ENCODE assay signal across 8 mouse cellular contexts in the genomic region with DNA sequence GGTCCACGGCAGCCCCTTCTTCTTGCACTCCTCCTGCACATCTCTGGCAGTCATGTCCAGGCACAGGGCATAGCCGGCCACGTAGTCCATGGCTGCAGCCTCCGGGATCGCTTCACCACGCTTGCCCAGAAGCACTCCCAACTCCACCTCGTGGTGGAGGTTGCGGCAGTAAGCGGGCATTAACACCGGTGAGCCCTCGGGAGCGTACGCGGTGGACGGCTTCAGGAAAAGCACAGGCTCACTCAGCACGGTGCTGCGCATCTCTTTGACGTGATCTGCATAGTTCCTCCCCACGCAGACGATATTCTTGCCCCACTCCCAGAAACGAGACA. TPM values are rescaled to one million over a fixed set of nuclear protein-coding genes. Genes with fewer than 3 reads are reported as not detected.
DNase-seq lines count a peak whose midpoint lies in the region; ATAC-seq lines count a peak whose summit lies in the region.

No protein-coding gene starts in this region.

- peaks cover 18% of the 10 kb centered on the region for H3K4me1 ChIP-seq in heart, embryonic 15.5 days (replicated peaks)
- peaks cover 17% of the 10 kb centered on the region for H3K4me1 ChIP-seq in forebrain, embryonic 16.5 days (replicated peaks; ENCODE audit: control insufficient read depth, insufficient read depth, low read length)

- H3K9me3 ChIP-seq in heart, embryonic 15.5 days (replicated peaks): no peaks in the 10 kb centered on the region
- no peaks in the 10 kb centered on the region for H3K9me3 ChIP-seq in forebrain, embryonic 16.5 days (ENCODE audit: control insufficient read depth, low read length)

- peak overlapping the region; percentile 60 for H3K4me3 ChIP-seq in heart, embryonic 15.5 days
- H3K4me3 ChIP-seq in forebrain, embryonic 16.5 days (replicated peaks; ENCODE audit: low read length): peak overlapping the region; percentile 62
- peak overlapping the region; percentile 90 for H3K4me3 ChIP-seq in macrophage (ENCODE audit: inconsistent target)

- peak overlapping the region; percentile 98 for H3K27ac ChIP-seq in heart, embryonic 15.5 days
- H3K27ac ChIP-seq in forebrain, embryonic 16.5 days (ENCODE audit: low read length): peak overlapping the region; percentile 78
- peak overlapping the region; percentile 80 for H3K27ac ChIP-seq in macrophage

- DNase-seq in heart, postnatal 36 days: no peak
- DNase-seq in MN1 (ENCODE audit: low spot score): peak; percentile 87
- no peak for DNase-seq in adrenal gland, adult 2 months
- no peak for DNase-seq in left cerebral cortex, adult 18-20 months (ENCODE audit: low spot score in 2 of 2)
- no peak for DNase-seq in layer of hippocampus, postnatal 14 days (ENCODE audit: low spot score in 2 of 2)

- H3K4me2 ChIP-seq in heart, embryonic 15.5 days: peak overlapping the region; percentile 86
- peak overlapping the region; percentile 72 for H3K4me2 ChIP-seq in forebrain, embryonic 16.5 days (ENCODE audit: low read length)

- H3K27me3 ChIP-seq in heart, embryonic 15.5 days: no peaks in the 10 kb centered on the region
- H3K27me3 ChIP-seq in forebrain, embryonic 16.5 days (replicated peaks; ENCODE audit: control insufficient read depth, insufficient read depth, low read length): 0 out of 2 replicates have a peak, but pooled peaks cover 4% of the 10 kb centered on the region

- peak; percentile 56 for ATAC-seq in heart, embryonic 15.5 days (replicated peaks; ENCODE audit: insufficient number of reproducible peaks, insufficient read depth, low FRiP score, low read depth)
- no peak for ATAC-seq in forebrain, embryonic 16.5 days

- H3K36me3 ChIP-seq in heart, embryonic 15.5 days: peaks cover 18% of the 10 kb centered on the region
- no peaks in the 10 kb centered on the region for H3K36me3 ChIP-seq in forebrain, embryonic 16.5 days (ENCODE audit: control insufficient read depth, insufficient read depth)
- H3K36me3 ChIP-seq in macrophage (ENCODE audit: inconsistent target): peaks cover 13% of the 10 kb centered on the region

- peaks cover 10% of the 10 kb centered on the region; the same call in 1 of the 2 replicates for H3K79me2 ChIP-seq in macrophage (ENCODE audit: inconsistent target)

- intact Hi-C loops in heart, postnatal 36 days (cut with DNase I): loop anchor here (2.0 to 5.0 kb wide), 2 partner anchors 37 to 88 kb away; partner anchors contain the start of genes Mapk8ip3, Nubp2 and Spsb3

- WGBS in heart, embryonic 15.5 days: under 1% methylated on average over 21 of the region's 21 CpGs
- WGBS in forebrain, embryonic 16.5 days: under 1% methylated on average over 21 of the region's 21 CpGs
- 0% methylated on average over 21 of the region's 21 CpGs for WGBS in macrophage (ENCODE audit: missing documents)

- peak overlapping the region; percentile 91 for H3K9ac ChIP-seq in heart, embryonic 15.5 days
- H3K9ac ChIP-seq in forebrain, embryonic 16.5 days (replicated peaks; ENCODE audit: low read depth, low read length): peak overlapping the region; percentile 74

RNA-seq across cellular contexts. Expression of gene Fahd1, which starts 0.5 kb away (rescaled TPM):
- 39.8 and 49.1 TPM in 2 replicates for polyA plus RNA-seq in heart, embryonic 15.5 days (2015; fragmentation: Nextera tagmentation; extraction: Ambion mirVana)
- 10 to 100 TPM; 72.0 to 76.5 TPM for total RNA-seq in heart, postnatal 36 days (2021)
- polyA plus RNA-seq in forebrain, embryonic 16.5 days (2015; fragmentation: Nextera tagmentation; extraction: Ambion mirVana): 14.4 and 17.8 TPM in 2 replicates
- 1 to 10 TPM in 12 of 26 experiments, under 1 TPM in 9, not detected in 5; 0.55 to 5.7 (median 1.3) TPM for total RNA-seq in macrophage (2018; cell fraction: chromatin; rRNA removed)
- 1 to 10 TPM; 1.3 to 7.8 (median 4.6) TPM for total RNA-seq in macrophage (2018; cell fraction: cytosol; rRNA removed)
- 10 to 100 TPM in 1 of 26 experiments, 1 to 10 TPM in 22, under 1 TPM in 3; 0.52 to 13.2 (median 1.7) TPM for total RNA-seq in macrophage (2018; cell fraction: nucleus; rRNA removed)
- 6.7 to 11.2 TPM (median 10.4 TPM) in 3 replicates for polyA plus RNA-seq in macrophage (2018)
- total RNA-seq in adrenal gland, adult 2 months (2021): 10 to 100 TPM; 25.4 to 43.4 TPM
- 11.7 and 16.6 TPM in 2 replicates for polyA plus RNA-seq in adrenal gland, adult 2 months (2012; rRNA removed)
- total RNA-seq in left cerebral cortex, adult 18-20 months (2021): 10 to 100 TPM; 17.6 to 21.5 TPM
- total RNA-seq in layer of hippocampus, postnatal 14 days (2021): 10 to 100 TPM; 18.1 to 18.2 TPM

RNA-seq across cellular contexts. Expression of gene Hagh, which starts 9.8 kb away (rescaled TPM):
- polyA plus RNA-seq in heart, embryonic 15.5 days (2015; fragmentation: Nextera tagmentation; extraction: Ambion mirVana): 56.7 TPM in 2 replicates
- 100 to 1,000 TPM; 102 to 104 TPM for total RNA-seq in heart, postnatal 36 days (2021)
- 40.2 and 50.1 TPM in 2 replicates for polyA plus RNA-seq in forebrain, embryonic 16.5 days (2015; fragmentation: Nextera tagmentation; extraction: Ambion mirVana)
- total RNA-seq in macrophage (2018; cell fraction: chromatin; rRNA removed): 10 to 100 TPM in 14 of 26 experiments, 1 to 10 TPM in 11, not detected in 1; 1.1 to 41.4 (median 14.0) TPM
- 10 to 100 TPM; 25.5 to 45.7 (median 35.0) TPM for total RNA-seq in macrophage (2018; cell fraction: cytosol; rRNA removed)
- 10 to 100 TPM in 16 of 26 experiments, 1 to 10 TPM in 10; 3.3 to 27.8 (median 12.3) TPM for total RNA-seq in macrophage (2018; cell fraction: nucleus; rRNA removed)
- 27.7 to 43.0 TPM (median 28.4 TPM) in 3 replicates for polyA plus RNA-seq in macrophage (2018)
- 100 to 1,000 TPM; 102 to 123 TPM for total RNA-seq in adrenal gland, adult 2 months (2021)
- polyA plus RNA-seq in adrenal gland, adult 2 months (2012; rRNA removed): 115 and 137 TPM in 2 replicates
- total RNA-seq in left cerebral cortex, adult 18-20 months (2021): 100 to 1,000 TPM; 136 to 146 TPM
- 100 to 1,000 TPM; 107 to 112 TPM for total RNA-seq in layer of hippocampus, postnatal 14 days (2021)

RNA-seq across cellular contexts. Expression of gene Igfals, which starts 16.1 kb away (rescaled TPM):
- 0.19 and 0.23 TPM in 2 replicates for polyA plus RNA-seq in heart, embryonic 15.5 days (2015; fragmentation: Nextera tagmentation; extraction: Ambion mirVana)
- total RNA-seq in heart, postnatal 36 days (2021): 1 to 10 TPM; 7.7 to 8.8 TPM
- polyA plus RNA-seq in forebrain, embryonic 16.5 days (2015; fragmentation: Nextera tagmentation; extraction: Ambion mirVana): 0.19 TPM in 1 of 2 replicates, not detected in the other
- total RNA-seq in macrophage (2018; cell fraction: chromatin; rRNA removed): not detected
- not detected for total RNA-seq in macrophage (2018; cell fraction: cytosol; rRNA removed)
- total RNA-seq in macrophage (2018; cell fraction: nucleus; rRNA removed): not detected
- not detected in 3 replicates for polyA plus RNA-seq in macrophage (2018)
- 1 to 10 TPM; 5.5 to 6.7 TPM for total RNA-seq in adrenal gland, adult 2 months (2021)
- 11.2 and 18.5 TPM in 2 replicates for polyA plus RNA-seq in adrenal gland, adult 2 months (2012; rRNA removed)
- total RNA-seq in left cerebral cortex, adult 18-20 months (2021): not detected
- not detected for total RNA-seq in layer of hippocampus, postnatal 14 days (2021)

RNA-seq across cellular contexts. Expression of gene Nubp2, which starts 36.5 kb away (rescaled TPM):
- 28.6 and 42.8 TPM in 2 replicates for polyA plus RNA-seq in heart, embryonic 15.5 days (2015; fragmentation: Nextera tagmentation; extraction: Ambion mirVana)
- 10 to 100 TPM; 20.0 to 22.4 TPM for total RNA-seq in heart, postnatal 36 days (2021)
- polyA plus RNA-seq in forebrain, embryonic 16.5 days (2015; fragmentation: Nextera tagmentation; extraction: Ambion mirVana): 66.8 and 71.1 TPM in 2 replicates
- 10 to 100 TPM in 21 of 26 experiments, 1 to 10 TPM in 5; 2.7 to 32.6 (median 19.8) TPM for total RNA-seq in macrophage (2018; cell fraction: chromatin; rRNA removed)
- 10 to 100 TPM; 28.9 to 58.5 (median 46.0) TPM for total RNA-seq in macrophage (2018; cell fraction: cytosol; rRNA removed)
- total RNA-seq in macrophage (2018; cell fraction: nucleus; rRNA removed): 10 to 100 TPM in 25 of 26 experiments, 1 to 10 TPM in 1; 7.8 to 41.3 (median 22.4) TPM
- polyA plus RNA-seq in macrophage (2018): 22.4 to 61.4 TPM (median 44.7 TPM) in 3 replicates
- total RNA-seq in adrenal gland, adult 2 months (2021): 10 to 100 TPM; 53.1 to 56.6 TPM
- polyA plus RNA-seq in adrenal gland, adult 2 months (2012; rRNA removed): 38.5 and 55.9 TPM in 2 replicates
- 10 to 100 TPM; 30.4 to 31.0 TPM for total RNA-seq in left cerebral cortex, adult 18-20 months (2021)
- total RNA-seq in layer of hippocampus, postnatal 14 days (2021): 10 to 100 TPM; 37.7 to 43.4 TPM

RNA-seq across cellular contexts. Expression of gene Spsb3, which starts 36.7 kb away (rescaled TPM):
- 22.7 and 30.6 TPM in 2 replicates for polyA plus RNA-seq in heart, embryonic 15.5 days (2015; fragmentation: Nextera tagmentation; extraction: Ambion mirVana)
- total RNA-seq in heart, postnatal 36 days (2021): 10 to 100 TPM; 26.3 to 28.0 TPM
- polyA plus RNA-seq in forebrain, embryonic 16.5 days (2015; fragmentation: Nextera tagmentation; extraction: Ambion mirVana): 82.1 and 86.8 TPM in 2 replicates
- 10 to 100 TPM in 21 of 26 experiments, 1 to 10 TPM in 5; 6.9 to 30.1 (median 17.5) TPM for total RNA-seq in macrophage (2018; cell fraction: chromatin; rRNA removed)
- 10 to 100 TPM in 25 of 26 experiments, 1 to 10 TPM in 1; 9.7 to 18.3 (median 15.0) TPM for total RNA-seq in macrophage (2018; cell fraction: cytosol; rRNA removed)
- total RNA-seq in macrophage (2018; cell fraction: nucleus; rRNA removed): 10 to 100 TPM in 24 of 26 experiments, 1 to 10 TPM in 2; 8.9 to 28.0 (median 17.7) TPM
- 17.0 to 23.2 TPM (median 18.9 TPM) in 3 replicates for polyA plus RNA-seq in macrophage (2018)
- 10 to 100 TPM; 30.8 to 33.1 TPM for total RNA-seq in adrenal gland, adult 2 months (2021)
- 144 and 179 TPM in 2 replicates for polyA plus RNA-seq in adrenal gland, adult 2 months (2012; rRNA removed)
- total RNA-seq in left cerebral cortex, adult 18-20 months (2021): 10 to 100 TPM; 60.3 to 60.7 TPM
- 10 to 100 TPM; 40.9 to 41.2 TPM for total RNA-seq in layer of hippocampus, postnatal 14 days (2021)

Comparison
In these comparisons a context has a peak if more than half of its experiments do, and no peak if none do; other contexts are left out.
1. RNA of gene Igfals, which starts 16.1 kb away (total RNA-seq): 7.7 to 8.8 TPM in heart, postnatal 36 days and 5.5 to 6.7 TPM in adrenal gland, adult 2 months; not detected in left cerebral cortex, adult 18-20 months and not detected in layer of hippocampus, postnatal 14 days; every median in the first group is over 4 times any median in the second.
2. Peak in every context shown above with its lines, with median percentiles within 50 percentile points of each other: H3K27ac ChIP-seq and H3K4me3 ChIP-seq.